Mouse (Mus musculus): ENCODE measurements around the gene Fndc3c1. TPM values are rescaled to one million over a fixed set of nuclear protein-coding genes. Genes with fewer than 3 reads are reported as not detected.

The Fndc3c1 gene
- not detected for polyA plus RNA-seq (2014; fragmentation: Illumina TruSeq; extraction: RNeasy Lipid Tissue Mini Kit (QIAGEN cat#74804); ENCODE audit: insufficient read depth, low read depth, low replicate concordance)

DNA sequence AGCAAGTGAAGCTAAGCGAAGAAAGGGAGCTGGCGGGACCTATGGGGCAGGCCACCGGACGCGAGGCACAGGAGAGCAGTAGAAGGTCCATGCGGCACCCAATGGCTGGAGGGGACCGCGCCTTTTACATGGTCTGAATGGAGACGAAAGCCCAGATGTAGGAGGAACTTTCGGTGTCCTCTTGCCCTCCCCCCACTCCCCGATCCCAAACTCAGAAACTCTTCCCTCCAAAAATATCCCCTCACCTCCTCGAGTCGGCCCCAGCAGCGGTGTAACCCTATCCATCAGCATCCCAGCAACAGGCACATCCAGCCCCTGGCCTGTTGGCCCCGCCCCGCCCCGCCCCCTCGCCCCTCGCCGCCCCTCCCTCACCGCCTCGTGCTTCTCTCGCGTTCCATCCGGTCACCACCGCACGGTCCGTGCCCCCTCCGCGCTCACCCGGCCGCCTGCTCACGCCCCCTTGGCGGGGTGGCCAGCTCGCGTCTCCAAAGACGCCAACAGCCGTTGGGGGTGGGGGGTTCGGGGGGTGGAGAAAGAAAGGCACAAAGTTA, at the start of gene Fndc3c1:
Gene Fndc3c1 (minus strand): TSS at position 301 of the 551 bp plus-strand sequence.

Other genes starting within 250 kb of the Fndc3c1 start
- not detected for gene Fnd3c2, start 230.0 kb downstream of the Fndc3c1 start, polyA plus RNA-seq (2014; fragmentation: Illumina TruSeq; extraction: RNeasy Lipid Tissue Mini Kit (QIAGEN cat#74804); ENCODE audit: insufficient read depth, low read depth, low replicate concordance)
- 0.32 TPM for gene Gm5127, start 97.8 kb upstream of the Fndc3c1 start, polyA plus RNA-seq (2014; fragmentation: Illumina TruSeq; extraction: RNeasy Lipid Tissue Mini Kit (QIAGEN cat#74804); ENCODE audit: insufficient read depth, low read depth, low replicate concordance)
- gene Cysltr1, start 118.3 kb upstream of the Fndc3c1 start, polyA plus RNA-seq (2014; fragmentation: Illumina TruSeq; extraction: RNeasy Lipid Tissue Mini Kit (QIAGEN cat#74804); ENCODE audit: insufficient read depth, low read depth, low replicate concordance): 1.8 TPM